Mouse (Mus musculus): ENCODE measurements around the gene Kdm2a.

Kdm2a gene

GRCm38 (mm10) chr19:4330603-4331002 lies 67.5 kb downstream of the Kdm2a start:
- DNase-seq (ENCODE audit: extremely low read depth, low read depth): peak; percentile 19

- no peak for DNase-seq (ENCODE audit: extremely low read depth, low read depth)
Measured at GRCm38 (mm10) chr19:4328737-4329304, 69.3 kb downstream of the Kdm2a start.

GRCm38 (mm10) chr19:4326881-4327280 lies 71.2 kb downstream of the Kdm2a start:
- DNase-seq (ENCODE audit: extremely low read depth, low read depth): no peak

- no peak for DNase-seq (ENCODE audit: extremely low read depth, low read depth)
Measured at GRCm38 (mm10) chr19:4326106-4326505, 72.0 kb downstream of the Kdm2a start.

GRCm38 (mm10) chr19:4322134-4322533 lies 76.0 kb downstream of the Kdm2a start:
- no peak for DNase-seq (ENCODE audit: extremely low read depth, low read depth)

GRCm38 (mm10) chr19:4321622-4322021 lies 76.5 kb downstream of the Kdm2a start:
- DNase-seq (ENCODE audit: extremely low read depth, low read depth): no peak

- DNase-seq (ENCODE audit: extremely low read depth, low read depth): no peak
Measured at GRCm38 (mm10) chr19:4319272-4319671, 78.8 kb downstream of the Kdm2a start.

GRCm38 (mm10) chr19:4317181-4317580 lies 80.9 kb downstream of the Kdm2a start:
- no peak for DNase-seq (ENCODE audit: extremely low read depth, low read depth)

GRCm38 (mm10) chr19:4315223-4315944 lies 82.7 kb downstream of the Kdm2a start:
- no peak for DNase-seq (ENCODE audit: extremely low read depth, low read depth)

- peak; percentile 67 for DNase-seq (ENCODE audit: extremely low read depth, low read depth)
Measured at GRCm38 (mm10) chr19:4309776-4310185, 88.3 kb downstream of the Kdm2a start.

GRCm38 (mm10) chr19:4309302-4309701 lies 88.8 kb downstream of the Kdm2a start:
- no peak for DNase-seq (ENCODE audit: extremely low read depth, low read depth)

- DNase-seq (ENCODE audit: extremely low read depth, low read depth): no peak
Measured at GRCm38 (mm10) chr19:4306190-4306577, 91.9 kb downstream of the Kdm2a start, which contains the start of gene Grk2. Grk2 (minus strand) TSS chr19:4306222.

- peak; percentile 25 for DNase-seq (ENCODE audit: extremely low read depth, low read depth)
Measured at GRCm38 (mm10) chr19:4305491-4306189, 92.4 kb downstream of the Kdm2a start.

- no peak for DNase-seq (ENCODE audit: extremely low read depth, low read depth)
Measured at GRCm38 (mm10) chr19:4304871-4305321, 93.2 kb downstream of the Kdm2a start.

- DNase-seq (ENCODE audit: extremely low read depth, low read depth): peak; percentile 78
Measured at GRCm38 (mm10) chr19:4304251-4304821, 93.7 kb downstream of the Kdm2a start.

GRCm38 (mm10) chr19:4303640-4303995 lies 94.5 kb downstream of the Kdm2a start:
- no peak for DNase-seq (ENCODE audit: extremely low read depth, low read depth)

- DNase-seq (ENCODE audit: extremely low read depth, low read depth): no peak
Measured at GRCm38 (mm10) chr19:4302936-4303639, 95.0 kb downstream of the Kdm2a start.

- peak; percentile 79 for DNase-seq (ENCODE audit: extremely low read depth, low read depth)
Measured at GRCm38 (mm10) chr19:4301735-4302651, 96.1 kb downstream of the Kdm2a start.

- DNase-seq (ENCODE audit: extremely low read depth, low read depth): no peak
Measured at GRCm38 (mm10) chr19:4300852-4301734, 97.0 kb downstream of the Kdm2a start.

All from MEL-GATA-1-ER (cell line).